Mouse (Mus musculus) stomach, embryonic 15.5 days (tissue): ENCODE data around the gene Lrrc74b. TPM values are rescaled to one million over a fixed set of nuclear protein-coding genes. Genes with fewer than 3 reads are reported as not detected.
A peak's percentile ranks its signal among the peaks of the same experiment; 100 is the strongest.

Source experiments
- ATAC-seq: fragments of 200-750 bp; cut with Nextera tagmentation; 2 replicates; pipeline ENCODE4 v1.8.0; 2017; ENCODE audit warnings: low read depth, moderate number of reproducible peaks, moderate TSS enrichment; ENCODE audit not compliant: insufficient read depth, low FRiP score
- H3K27ac ChIP-seq: fragments of 300-500 bp; sonication (generic); 2 replicates; pipeline ENCODE4 v1.5.1; 2015; ENCODE audit warnings: mild to moderate bottlenecking, inconsistent platforms
- H3K27me3 ChIP-seq: fragments of 300-500 bp; sonication (generic); replicated peaks from 2 replicates; pipeline ENCODE4 v1.6.1; 2015; ENCODE audit warnings: inconsistent platforms
- H3K36me3 ChIP-seq: fragments of 300-500 bp; sonication (generic); 2 replicates; pipeline ENCODE4 v1.6.1; 2015; ENCODE audit warnings: inconsistent platforms
- H3K4me1 ChIP-seq: fragments of 300-500 bp; sonication (generic); 2 replicates; pipeline ENCODE4 v1.6.1; 2015; ENCODE audit warnings: inconsistent platforms
- H3K4me2 ChIP-seq: fragments of 300-500 bp; sonication (generic); 2 replicates; pipeline ENCODE4 v1.6.1; 2015; ENCODE audit warnings: mild to moderate bottlenecking, inconsistent platforms
- H3K4me3 ChIP-seq: fragments of 300-500 bp; sonication (generic); replicated peaks from 2 replicates; pipeline ENCODE4 v1.5.1; 2015; ENCODE audit warnings: inconsistent platforms
- H3K9ac ChIP-seq: fragments of 300-500 bp; sonication (generic); 2 replicates; pipeline ENCODE4 v1.6.1; 2015; ENCODE audit warnings: inconsistent platforms
- H3K9me3 ChIP-seq: fragments of 300-500 bp; sonication (generic); 2 replicates; pipeline ENCODE4 v1.6.1; 2016; ENCODE audit warnings: inconsistent platforms
- WGBS: fragments of 180-500 bp; shearing (Covaris S2); methylation state at CpG from one replicate; pipeline ENCODE4 v1.1.7; 2015; 5-methylcytosine and 5-hydroxymethylcytosine counted together
- polyA plus RNA-seq: library from polyadenylated mRNA; unstranded; fragments of >200 nt; fragmentation: Nextera tagmentation; extraction: Ambion mirVana; gene quantifications from 2 replicates; pipeline ENCODE4 v1.2.1, GENCODE M21; 2015

The Lrrc74b gene
- polyA plus RNA-seq, 1 experiment from 2014 or later: 0.26 TPM

DNA sequence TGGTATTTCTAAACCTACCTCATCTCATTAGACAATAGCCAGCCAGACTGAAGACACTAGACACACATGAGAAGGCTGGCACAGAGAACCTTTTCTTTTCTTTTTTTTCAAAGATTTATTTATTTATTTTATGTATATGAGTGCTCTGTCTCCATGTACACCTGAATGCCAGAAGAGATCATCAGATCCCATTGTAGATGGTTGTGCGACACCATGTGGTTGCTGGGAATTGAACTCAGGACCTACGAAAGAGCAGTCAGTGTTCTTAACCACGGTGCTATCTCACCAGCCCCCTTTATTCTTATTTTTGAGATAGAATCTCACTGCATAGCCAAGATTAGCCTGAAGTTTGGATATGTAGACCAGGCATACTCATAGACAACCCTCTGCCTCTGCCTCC lies 24.5 kb downstream of the Lrrc74b start:
- Histone ChIP-seq H3K4me3 (no peak overlapping the region), H3K9ac (no peak overlapping the region), H3K9me3 (no peaks in the 10 kb centered on the region), H3K36me3 (no peaks in the 10 kb centered on the region), H3K27ac (no peak overlapping the region), H3K27me3 (no peaks in the 10 kb centered on the region), H3K4me1 (peaks cover 4% of the 10 kb centered on the region; the same call in 1 of the 2 replicates), H3K4me2 (no peak overlapping the region)
- 92% methylated on average over 3 of the region's 3 CpGs for WGBS
- no peak for ATAC-seq

DNA sequence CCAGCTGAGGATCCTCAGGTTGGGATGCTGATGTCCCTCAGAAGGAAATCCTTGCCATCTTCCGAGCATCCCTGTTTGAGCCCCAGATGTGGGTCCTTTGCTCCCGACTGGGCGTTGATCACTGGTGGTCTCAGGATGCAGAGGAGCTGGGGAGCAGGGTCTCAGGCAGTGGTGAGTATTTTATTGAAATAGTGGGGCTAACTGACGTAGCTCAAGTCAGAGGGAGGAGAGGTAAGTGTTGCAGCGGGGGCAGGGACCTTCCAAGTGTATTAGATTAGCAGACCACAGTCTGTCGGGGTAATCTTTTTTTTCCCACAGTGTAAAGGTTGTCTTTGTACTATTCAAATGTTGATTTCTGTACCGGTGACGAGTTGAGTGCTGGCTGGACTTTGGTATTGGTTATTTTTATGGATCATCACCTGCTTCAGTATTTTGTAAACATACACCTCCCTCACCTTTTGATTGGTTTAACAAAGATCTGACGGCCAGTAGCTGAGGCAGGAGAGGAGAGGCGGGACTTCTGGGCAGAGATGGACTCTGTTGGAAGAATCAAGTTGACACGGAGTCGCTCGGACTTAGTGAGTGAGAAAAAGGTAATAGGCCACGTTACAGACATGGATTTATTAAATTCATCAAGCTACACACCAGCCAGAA lies 28.2 kb downstream of the Lrrc74b start:
- Histone ChIP-seq H3K27me3 (no peaks in the 10 kb centered on the region), H3K4me3 (no peak overlapping the region), H3K27ac (no peak overlapping the region), H3K4me1 (peaks cover 14% of the 10 kb centered on the region; the same call in 1 of the 2 replicates), H3K4me2 (no peak overlapping the region), H3K36me3 (peaks cover 7% of the 10 kb centered on the region; the same call in 1 of the 2 replicates), H3K9me3 (no peaks in the 10 kb centered on the region), H3K9ac (no peak overlapping the region)
- no peak for ATAC-seq
- 67% methylated on average over 14 of the region's 14 CpGs for WGBS

DNA sequence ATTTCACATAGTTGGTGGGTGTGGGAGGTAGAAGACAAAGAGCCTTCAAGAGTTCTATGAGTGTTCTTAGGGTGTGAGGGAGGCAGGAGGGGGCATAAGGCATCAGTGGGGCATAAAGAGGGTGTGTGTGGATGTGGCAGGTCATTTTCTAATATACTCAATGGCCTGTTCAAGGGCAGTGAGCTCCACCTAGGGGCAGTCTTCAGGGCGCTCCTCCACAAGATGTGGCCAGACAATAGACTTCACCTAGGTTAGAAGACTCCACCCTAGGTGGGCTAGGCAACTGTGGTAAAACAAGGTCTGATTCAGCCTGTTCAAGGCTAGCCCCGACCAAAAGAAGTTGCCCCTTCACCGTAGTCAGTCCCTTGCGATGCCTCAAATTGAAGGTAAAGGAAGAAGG lies 28.8 kb downstream of the Lrrc74b start:
- peaks cover 10% of the 10 kb centered on the region; the same call in 1 of the 2 replicates for H3K36me3 ChIP-seq
- H3K9me3 ChIP-seq: no peaks in the 10 kb centered on the region
- WGBS: 68% methylated on average over 4 of the region's 4 CpGs
- no peaks in the 10 kb centered on the region for H3K27me3 ChIP-seq
- no peak overlapping the region for H3K27ac ChIP-seq
- H3K4me2 ChIP-seq: no peak overlapping the region
- no peak for ATAC-seq
- H3K4me3 ChIP-seq: no peak overlapping the region
- peaks cover 14% of the 10 kb centered on the region; the same call in 1 of the 2 replicates for H3K4me1 ChIP-seq
- H3K9ac ChIP-seq: no peak overlapping the region

DNA sequence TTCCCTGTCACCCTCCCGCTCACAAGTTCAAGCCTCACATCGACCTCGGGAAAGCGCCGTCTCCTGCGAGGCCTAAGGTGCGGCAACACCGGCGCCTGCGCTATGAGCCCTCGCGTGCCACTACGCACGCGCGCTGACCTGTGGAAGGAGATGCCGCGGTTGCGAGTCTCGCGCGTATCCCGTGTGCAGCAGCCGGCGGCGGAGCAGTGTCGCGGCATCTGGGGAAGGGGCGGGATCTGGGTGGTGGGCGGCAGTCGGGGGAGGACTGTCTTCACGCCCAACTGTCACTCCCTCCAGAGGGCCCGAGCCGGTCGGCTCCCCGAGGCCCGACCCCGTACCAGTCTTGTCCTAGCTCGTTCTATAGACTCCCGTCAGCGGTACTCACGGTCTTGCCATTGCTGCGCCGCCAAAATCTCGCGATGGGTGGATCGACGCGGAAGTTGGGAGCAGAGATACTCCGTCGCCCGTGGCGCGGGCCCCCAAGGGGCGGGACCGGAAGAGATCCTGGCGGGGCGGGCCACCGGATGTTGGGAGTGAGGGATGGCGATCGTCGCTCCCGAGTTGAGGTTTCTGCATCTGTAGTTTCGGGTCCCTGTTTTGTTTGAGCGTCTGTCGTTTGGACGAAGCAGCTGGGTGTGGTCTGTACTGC lies 30.3 kb downstream of the Lrrc74b start, which contains the start of gene Thap7:
Thap7 (minus strand) TSS at position 497 of the 649 bp plus-strand sequence.
- Histone ChIP-seq H3K9me3 (no peaks in the 10 kb centered on the region), H3K4me1 (peaks cover 14% of the 10 kb centered on the region; the same call in 1 of the 2 replicates), H3K36me3 (peaks cover 24% of the 10 kb centered on the region), H3K4me3 (peak within 1 kb of the TSS; percentile 75), H3K27me3 (no peaks in the 10 kb centered on the region), H3K9ac (peak within 1 kb of the TSS; percentile 74), H3K27ac (peak within 1 kb of the TSS; percentile 99), H3K4me2 (peak within 1 kb of the TSS; percentile 83)
- under 1% methylated on average over 67 of the region's 67 CpGs for WGBS
- peak; percentile 96 for ATAC-seq

GRCm38 (mm10) chr16:17529981-17530586 lies 31.0 kb downstream of the Lrrc74b start:
- Histone ChIP-seq H3K27ac (peak overlapping the region; percentile 99), H3K9ac (peak overlapping the region; percentile 74), H3K9me3 (no peaks in the 10 kb centered on the region), H3K4me1 (peaks cover 14% of the 10 kb centered on the region; the same call in 1 of the 2 replicates), H3K4me3 (peak overlapping the region; percentile 75), H3K27me3 (no peaks in the 10 kb centered on the region), H3K4me2 (peak overlapping the region; percentile 83), H3K36me3 (peaks cover 31% of the 10 kb centered on the region)
- no peak for ATAC-seq
- 15% methylated on average over 17 of the region's 17 CpGs for WGBS

- no peaks in the 10 kb centered on the region for H3K27me3 ChIP-seq
- H3K4me2 ChIP-seq: no peak overlapping the region
- peaks cover 44% of the 10 kb centered on the region for H3K36me3 ChIP-seq
- 88% methylated on average over 13 of the region's 13 CpGs for WGBS
- no peak overlapping the region for H3K27ac ChIP-seq
- peaks cover 14% of the 10 kb centered on the region; the same call in 1 of the 2 replicates for H3K4me1 ChIP-seq
- no peak for ATAC-seq
- no peak overlapping the region for H3K9ac ChIP-seq
- no peak overlapping the region for H3K4me3 ChIP-seq
- no peaks in the 10 kb centered on the region for H3K9me3 ChIP-seq
Observed at GRCm38 (mm10) chr16:17528276-17528675, 32.8 kb downstream of the Lrrc74b start.

- Histone ChIP-seq H3K9ac (no peak overlapping the region), H3K36me3 (peaks cover 51% of the 10 kb centered on the region)
Observed at GRCm38 (mm10) chr16:17527606-17528005, 33.4 kb downstream of the Lrrc74b start.

GRCm38 (mm10) chr16:17526223-17526622 lies 34.8 kb downstream of the Lrrc74b start:
- Histone ChIP-seq H3K9ac (no peak overlapping the region), H3K4me1 (peaks cover 8% of the 10 kb centered on the region; the same call in 1 of the 2 replicates), H3K4me2 (no peak overlapping the region), H3K4me3 (no peak overlapping the region), H3K27me3 (no peaks in the 10 kb centered on the region), H3K27ac (no peak overlapping the region), H3K36me3 (peaks cover 60% of the 10 kb centered on the region), H3K9me3 (no peaks in the 10 kb centered on the region)
- 90% methylated on average over 6 of the region's 6 CpGs for WGBS
- no peak for ATAC-seq

More at GRCm38 (mm10) chr16:17527606-17528005, 33.4 kb downstream of the Lrrc74b start:
- no peak for ATAC-seq
- no peaks in the 10 kb centered on the region for H3K27me3 ChIP-seq
- H3K9me3 ChIP-seq: no peaks in the 10 kb centered on the region
- no peak overlapping the region for H3K4me2 ChIP-seq
- H3K27ac ChIP-seq: no peak overlapping the region
- peaks cover 14% of the 10 kb centered on the region; the same call in 1 of the 2 replicates for H3K4me1 ChIP-seq
- H3K4me3 ChIP-seq: no peak overlapping the region

GRCm38 (mm10) chr16:17525524-17525923 lies 35.5 kb downstream of the Lrrc74b start:
- ATAC-seq: no peak
- 90% methylated on average over 3 of the region's 3 CpGs for WGBS
- H3K36me3 ChIP-seq: peaks cover 67% of the 10 kb centered on the region
- peaks cover 8% of the 10 kb centered on the region; the same call in 1 of the 2 replicates for H3K4me1 ChIP-seq
- H3K27me3 ChIP-seq: no peaks in the 10 kb centered on the region
- H3K9ac ChIP-seq: no peak overlapping the region
- H3K4me2 ChIP-seq: no peak overlapping the region
- H3K4me3 ChIP-seq: no peak overlapping the region
- no peaks in the 10 kb centered on the region for H3K9me3 ChIP-seq
- H3K27ac ChIP-seq: no peak overlapping the region

DNA sequence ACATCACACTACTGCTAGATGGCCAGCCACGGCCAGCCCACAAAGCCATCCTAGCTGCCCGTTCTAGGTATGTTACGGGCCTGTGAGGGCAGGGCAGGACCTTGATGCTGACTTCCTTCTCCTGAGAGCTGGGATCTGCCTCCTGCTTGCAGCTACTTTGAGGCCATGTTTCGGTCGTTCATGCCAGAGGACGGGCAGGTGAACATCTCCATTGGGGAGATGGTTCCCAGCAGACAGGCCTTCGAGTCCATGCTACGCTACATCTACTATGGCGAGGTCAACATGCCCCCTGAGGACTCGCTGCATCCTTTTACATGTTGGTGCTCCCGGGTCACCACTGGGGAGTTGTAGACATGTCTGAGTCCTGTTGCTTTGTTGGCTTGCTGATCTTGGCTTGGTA lies 36.9 kb downstream of the Lrrc74b start:
- ATAC-seq: no peak
- H3K4me2 ChIP-seq: no peak overlapping the region
- H3K9me3 ChIP-seq: no peaks in the 10 kb centered on the region
- H3K27ac ChIP-seq: no peak overlapping the region
- no peaks in the 10 kb centered on the region for H3K4me1 ChIP-seq
- 91% methylated on average over 11 of the region's 11 CpGs for whole genome bisulfite sequencing
- no peak overlapping the region for H3K4me3 ChIP-seq
- peaks cover 72% of the 10 kb centered on the region for H3K36me3 ChIP-seq
- no peaks in the 10 kb centered on the region for H3K27me3 ChIP-seq
- no peak overlapping the region for H3K9ac ChIP-seq

- H3K9me3 ChIP-seq: no peaks in the 10 kb centered on the region
- no peak for ATAC-seq
- no peaks in the 10 kb centered on the region for H3K27me3 ChIP-seq
- no peak overlapping the region for H3K4me3 ChIP-seq
- no peaks in the 10 kb centered on the region for H3K4me1 ChIP-seq
- H3K9ac ChIP-seq: no peak overlapping the region
- 86% methylated on average over 2 of the region's 2 CpGs for WGBS
- H3K36me3 ChIP-seq: peaks cover 66% of the 10 kb centered on the region
- no peak overlapping the region for H3K27ac ChIP-seq
- no peak overlapping the region for H3K4me2 ChIP-seq
Observed at GRCm38 (mm10) chr16:17518910-17519309, 42.1 kb downstream of the Lrrc74b start.

DNA sequence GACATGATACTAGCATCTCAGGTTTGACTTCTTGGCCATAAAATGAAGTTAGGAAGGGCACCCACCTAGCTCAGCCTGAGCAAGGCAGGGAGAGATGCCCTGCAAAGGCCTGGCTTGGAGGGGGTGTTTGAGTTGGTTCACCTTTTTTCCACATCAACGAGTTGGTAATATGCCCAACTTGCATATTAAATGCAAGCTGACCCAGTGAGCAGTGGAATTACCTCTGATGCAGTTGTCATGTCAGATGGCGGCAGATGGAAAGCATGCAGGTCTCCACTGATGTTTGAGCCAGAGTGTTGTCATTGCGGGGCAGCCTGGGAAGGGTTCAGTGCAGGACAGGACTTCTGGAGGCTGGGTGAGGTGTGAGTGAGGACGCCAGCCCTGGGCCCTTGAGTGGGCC lies 49.6 kb downstream of the Lrrc74b start:
- Histone ChIP-seq H3K27me3 (no peaks in the 10 kb centered on the region), H3K9me3 (no peaks in the 10 kb centered on the region), H3K4me3 (no peak overlapping the region), H3K9ac (no peak overlapping the region), H3K4me1 (peaks cover 11% of the 10 kb centered on the region), H3K36me3 (peaks cover 41% of the 10 kb centered on the region), H3K4me2 (no peak overlapping the region), H3K27ac (no peak overlapping the region)
- 92% methylated on average over 4 of the region's 4 CpGs for WGBS
- no peak for ATAC-seq
